Mouse (Mus musculus) ovary, adult 10 weeks (tissue): ENCODE measurements around the gene Prkra. TPM values are rescaled to one million over a fixed set of nuclear protein-coding genes. Genes with fewer than 3 reads are reported as not detected.

Experiments
- polyA plus RNA-seq: library from polyadenylated mRNA; stranded (reverse); fragments of 350-450 nt; fragmentation: Illumina TruSeq; extraction: RNeasy Lipid Tissue Mini Kit (QIAGEN cat#74804); gene quantifications from one replicate; pipeline ENCODE4 v1.2.3, GENCODE M21; 2014

Prkra gene
- 54.2 TPM for polyA plus RNA-seq

GRCm38 (mm10) chr2:76647883-76648570 is at the start of gene Prkra, which contains the start of gene Pjvk:
Gene Prkra, minus strand, starts transcription at chr2:76648015.
Gene Pjvk, plus strand, starts transcription at chr2:76648476.

DNA sequence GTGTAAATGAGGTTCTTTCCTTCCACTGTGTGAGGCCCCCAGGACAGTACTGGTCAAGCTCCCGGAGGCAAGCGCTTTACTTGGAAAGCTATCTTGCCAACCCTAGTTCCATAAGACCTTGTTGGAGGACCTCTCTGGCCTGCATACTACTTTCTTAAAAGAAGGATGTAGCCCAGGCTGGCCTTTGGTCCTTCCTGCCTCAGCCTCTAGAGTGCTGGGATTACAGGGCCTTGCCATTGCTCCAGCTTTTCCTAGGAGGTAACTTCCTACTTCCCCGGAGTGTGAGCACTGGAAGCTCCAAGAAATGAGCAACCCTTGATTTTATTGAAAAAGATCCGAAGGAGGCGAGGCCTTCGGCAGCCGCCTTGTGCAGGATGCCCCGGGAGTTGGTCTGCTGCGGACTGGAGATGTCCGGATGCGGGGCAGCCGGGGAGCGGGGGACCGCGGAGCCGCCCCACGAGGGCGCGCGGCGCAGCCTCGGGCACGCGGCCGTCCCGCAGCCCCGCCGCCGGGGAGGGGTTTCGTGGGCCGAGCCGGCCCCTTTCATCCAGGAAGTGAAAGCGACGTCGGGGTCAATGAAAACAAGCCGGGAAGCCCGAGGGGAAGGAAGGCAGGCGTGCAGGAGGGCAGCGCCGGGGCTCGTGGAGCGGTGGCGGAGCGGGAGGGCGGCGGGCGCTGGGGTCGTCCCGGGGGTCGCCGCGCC is 27.1 kb upstream of the Prkra start, which contains the start of gene Plekha3:
Gene Plekha3 (plus strand): TSS at position 557 of the 703 bp plus-strand sequence.

DNA sequence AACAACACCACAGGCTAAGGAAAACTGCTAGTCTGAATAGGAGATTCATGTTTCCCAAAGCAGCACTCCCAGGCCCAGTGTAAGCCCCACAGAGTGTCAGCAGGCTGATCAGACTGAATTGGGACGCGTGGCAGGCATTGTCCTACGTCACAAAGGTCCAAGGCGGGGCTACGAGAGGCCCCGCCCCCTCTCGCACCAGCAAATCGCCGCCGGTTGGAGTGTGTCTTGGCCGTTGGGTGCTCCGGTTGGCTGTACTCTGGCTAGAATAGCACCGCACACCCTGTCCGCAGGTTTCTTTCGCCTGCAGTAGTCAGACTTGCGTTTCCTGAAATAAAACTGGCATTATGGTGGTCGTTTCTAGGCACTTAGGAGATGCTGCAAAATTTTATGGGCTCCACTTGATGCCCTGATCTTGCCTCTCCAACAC is 25.2 kb upstream of the Prkra start, which contains the start of gene Fkbp7:
Gene Fkbp7 (minus strand): TSS at position 151 of the 427 bp plus-strand sequence.

Other genes with a start within 250 kb of the Prkra start
- gene Osbpl6, start 241.5 kb downstream of the Prkra start, polyA plus RNA-seq = 16.6 TPM
- gene Pjvk, start 461 bp upstream of the Prkra start, polyA plus RNA-seq = not detected
- gene Fkbp7, start 25.1 kb upstream of the Prkra start, polyA plus RNA-seq = 164 TPM
- gene Plekha3, start 27.3 kb upstream of the Prkra start, polyA plus RNA-seq = 81.7 TPM